Mouse (Mus musculus): ENCODE data around the gene 1700037H04Rik. TPM values are rescaled to one million over a fixed set of nuclear protein-coding genes. Genes with fewer than 3 reads are reported as not detected.

The 1700037H04Rik gene
- polyA plus RNA-seq, 1 experiment from 2014 or later: 94.3 TPM

DNA sequence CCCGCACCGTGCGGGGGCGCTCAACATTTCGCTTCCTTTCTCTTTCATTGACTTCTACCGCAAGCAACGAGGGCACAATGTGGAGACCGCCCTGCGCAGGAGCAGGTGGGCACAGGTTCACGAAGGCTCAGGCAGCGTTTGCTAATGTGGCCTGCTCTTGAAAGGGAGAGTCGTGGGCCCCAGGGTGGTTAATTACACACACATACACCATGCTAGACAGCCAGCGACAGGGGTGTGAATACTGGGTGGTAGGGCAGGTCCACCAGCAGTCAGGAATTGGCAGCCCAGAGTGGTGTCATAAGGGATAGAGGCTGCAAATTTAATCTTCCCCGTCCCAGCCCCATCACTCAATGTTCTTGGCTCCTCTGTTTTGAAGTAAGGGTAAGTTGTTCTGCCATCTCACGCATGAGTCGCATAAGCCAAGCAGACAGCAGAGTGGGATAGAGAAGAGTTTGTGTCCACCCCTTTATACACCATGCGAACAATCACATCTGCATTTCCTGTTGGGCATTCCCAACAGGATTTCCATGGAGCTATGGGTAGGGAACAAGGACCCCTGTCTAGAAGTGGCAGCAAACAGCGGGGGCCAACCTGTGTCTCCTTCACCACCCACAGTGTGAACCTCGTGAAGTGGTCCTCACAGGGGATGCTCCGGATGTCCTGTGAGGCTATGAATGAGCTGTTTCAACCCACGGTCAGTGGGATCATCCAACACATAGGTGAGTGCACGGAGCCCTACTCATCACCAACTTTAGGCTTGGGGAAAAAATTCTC is 16.7 kb downstream of the 1700037H04Rik start:
- WGBS: 63% methylated on average over 22 of the region's 22 CpGs
- H3K9me3 ChIP-seq: no peaks in the 10 kb centered on the region
- H3K4me3 ChIP-seq: no peak overlapping the region
- H3K27ac ChIP-seq: no peak overlapping the region
- no peaks in the 10 kb centered on the region for H3K27me3 ChIP-seq
- H3K4me2 ChIP-seq: peak overlapping the region; percentile 6; the same call in 1 of the 2 replicates
- ATAC-seq (ENCODE audit: low FRiP score): 0 out of 2 replicates have a peak, but pooled peaks have one; percentile 6
- H3K4me1 ChIP-seq (replicated peaks): peaks cover 6% of the 10 kb centered on the region; the same call in 1 of the 2 replicates
- H3K36me3 ChIP-seq: peaks cover 48% of the 10 kb centered on the region
- no peak overlapping the region for H3K9ac ChIP-seq

DNA sequence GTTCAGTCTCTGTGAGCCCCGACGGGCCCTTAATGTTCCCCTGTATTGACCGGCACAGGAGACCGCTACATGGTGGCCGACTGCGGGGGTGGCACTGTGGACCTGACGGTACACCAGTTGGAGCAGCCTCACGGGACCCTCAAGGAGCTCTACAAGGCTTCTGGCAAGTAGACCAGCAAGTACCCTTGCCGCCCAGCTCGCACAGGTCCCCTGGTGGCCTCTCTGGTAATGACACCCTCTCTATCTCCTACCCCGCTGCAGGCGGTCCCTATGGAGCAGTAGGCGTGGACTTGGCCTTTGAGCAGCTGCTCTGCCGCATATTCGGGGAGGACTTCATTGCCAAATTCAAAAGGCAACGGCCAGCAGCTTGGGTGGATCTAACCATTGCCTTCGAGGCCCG is 17.3 kb downstream of the 1700037H04Rik start:
- WGBS: 29% methylated on average over 18 of the region's 18 CpGs
- H3K27me3 ChIP-seq: no peaks in the 10 kb centered on the region
- H3K9me3 ChIP-seq: no peaks in the 10 kb centered on the region
- H3K4me3 ChIP-seq: no peak overlapping the region
- H3K4me1 ChIP-seq (replicated peaks): peaks cover 6% of the 10 kb centered on the region; the same call in 1 of the 2 replicates
- ATAC-seq (ENCODE audit: low FRiP score): peak; percentile 30; the same call in 1 of the 2 replicates
- H3K9ac ChIP-seq: no peak overlapping the region
- H3K36me3 ChIP-seq: peaks cover 42% of the 10 kb centered on the region
- peak overlapping the region; percentile 6; the same call in 1 of the 2 replicates for H3K4me2 ChIP-seq
- no peak overlapping the region for H3K27ac ChIP-seq

GRCm38 (mm10) chr2:131141336-131141986 is 18.4 kb downstream of the 1700037H04Rik start:
- H3K4me1 ChIP-seq (replicated peaks): peaks cover 6% of the 10 kb centered on the region; the same call in 1 of the 2 replicates
- H3K36me3 ChIP-seq: peaks cover 31% of the 10 kb centered on the region
- no peak overlapping the region for H3K27ac ChIP-seq
- H3K27me3 ChIP-seq: no peaks in the 10 kb centered on the region
- no peak overlapping the region for H3K9ac ChIP-seq
- ATAC-seq (ENCODE audit: low FRiP score): no peak
- H3K4me2 ChIP-seq: no peak overlapping the region
- WGBS: 87% methylated on average over 8 of the region's 8 CpGs
- no peaks in the 10 kb centered on the region for H3K9me3 ChIP-seq
- no peak overlapping the region for H3K4me3 ChIP-seq

DNA sequence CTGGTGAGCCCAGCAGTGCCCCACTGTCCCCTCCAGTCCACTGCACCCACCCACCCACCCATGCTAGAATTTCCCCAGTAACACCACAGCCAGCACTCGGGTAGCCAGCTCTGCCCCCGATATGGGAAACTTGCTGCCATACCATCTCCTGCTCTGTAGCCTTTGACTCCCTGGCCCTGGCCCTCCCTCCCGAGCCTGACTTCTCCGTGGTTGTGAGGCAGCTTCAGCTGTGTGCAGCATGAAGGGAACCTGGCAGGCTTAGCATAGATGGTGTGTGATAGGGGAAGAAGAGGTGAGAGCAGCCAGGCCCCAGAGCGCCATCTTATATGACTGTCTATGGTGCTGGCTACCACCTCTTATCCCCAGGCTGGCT is 19.4 kb downstream of the 1700037H04Rik start:
- 73% methylated on average over 5 of the region's 5 CpGs for WGBS
- H3K9ac ChIP-seq: no peak overlapping the region
- ATAC-seq (ENCODE audit: low FRiP score): no peak
- no peak overlapping the region for H3K4me2 ChIP-seq
- 0 out of 2 replicates have a peak overlapping the region, but pooled peaks have one; percentile 8 for H3K27ac ChIP-seq
- H3K36me3 ChIP-seq: peaks cover 21% of the 10 kb centered on the region
- H3K4me1 ChIP-seq (replicated peaks): peaks cover 6% of the 10 kb centered on the region; the same call in 1 of the 2 replicates
- H3K27me3 ChIP-seq: no peaks in the 10 kb centered on the region
- no peaks in the 10 kb centered on the region for H3K9me3 ChIP-seq
- H3K4me3 ChIP-seq: no peak overlapping the region

DNA sequence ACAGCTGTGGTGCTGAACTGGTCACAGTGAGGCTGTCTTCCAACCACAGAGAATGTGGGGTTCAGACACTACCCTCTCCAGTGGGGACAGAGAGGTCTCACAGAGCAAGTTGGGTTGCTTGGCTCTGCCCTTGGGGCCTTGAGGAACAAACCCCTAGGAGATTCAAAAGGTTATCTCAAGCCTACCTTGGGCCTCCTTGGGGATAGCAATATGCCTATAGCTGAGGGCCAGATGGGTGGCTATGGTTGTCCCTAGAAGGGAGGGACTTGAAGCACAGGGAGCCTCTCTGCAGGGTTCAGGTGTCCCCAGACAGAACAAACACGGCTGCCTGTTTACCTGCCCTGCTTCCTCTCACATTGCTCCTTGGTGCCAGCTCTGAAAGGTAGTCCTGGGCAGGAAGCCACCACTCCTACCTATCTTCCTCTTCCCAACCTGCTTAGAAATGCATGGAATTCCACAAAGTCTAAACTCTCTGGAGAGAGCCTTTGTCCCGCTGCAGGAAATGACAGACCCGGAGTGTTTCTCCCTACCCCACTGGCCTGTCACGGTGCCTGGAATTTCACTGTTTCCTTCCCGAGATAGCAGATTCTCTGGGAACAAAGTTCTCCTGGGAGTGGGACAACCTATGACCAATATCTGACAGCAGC is 19.9 kb downstream of the 1700037H04Rik start:
- no peaks in the 10 kb centered on the region for H3K9me3 ChIP-seq
- no peak overlapping the region for H3K9ac ChIP-seq
- no peak for ATAC-seq (ENCODE audit: low FRiP score)
- H3K4me3 ChIP-seq: no peak overlapping the region
- 62% methylated on average over 5 of the region's 5 CpGs for WGBS
- no peaks in the 10 kb centered on the region for H3K27me3 ChIP-seq
- H3K4me2 ChIP-seq: no peak overlapping the region
- H3K36me3 ChIP-seq: peaks cover 16% of the 10 kb centered on the region
- no peak overlapping the region for H3K27ac ChIP-seq
- H3K4me1 ChIP-seq (replicated peaks): peaks cover 6% of the 10 kb centered on the region; the same call in 1 of the 2 replicates

DNA sequence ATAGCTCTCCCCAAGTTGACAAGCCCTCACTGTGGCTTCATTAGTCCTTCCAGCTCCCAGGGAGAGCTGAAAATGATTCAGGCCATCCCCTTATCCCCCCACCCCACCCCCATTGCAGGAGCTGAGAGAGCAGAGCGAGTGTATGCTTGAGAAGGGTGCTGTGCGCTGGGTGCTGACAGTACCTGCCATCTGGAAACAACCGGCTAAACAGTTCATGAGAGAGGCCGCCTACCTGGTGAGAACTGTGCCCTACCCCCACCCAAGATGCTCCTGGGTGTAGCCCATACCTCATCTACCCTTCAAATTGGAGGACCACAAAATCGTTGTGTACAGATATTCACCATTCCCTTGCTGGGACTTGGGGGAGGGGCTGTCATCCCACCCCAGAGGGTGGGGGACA is 20.6 kb downstream of the 1700037H04Rik start:
- no peak overlapping the region for H3K27ac ChIP-seq
- H3K4me3 ChIP-seq: no peak overlapping the region
- ATAC-seq (ENCODE audit: low FRiP score): no peak
- WGBS: 94% methylated on average over 5 of the region's 5 CpGs
- H3K9ac ChIP-seq: no peak overlapping the region
- H3K4me2 ChIP-seq: no peak overlapping the region
- peaks cover 9% of the 10 kb centered on the region for H3K36me3 ChIP-seq
- H3K27me3 ChIP-seq: no peaks in the 10 kb centered on the region
- peaks cover 6% of the 10 kb centered on the region; the same call in 1 of the 2 replicates for H3K4me1 ChIP-seq (replicated peaks)
- no peaks in the 10 kb centered on the region for H3K9me3 ChIP-seq

GRCm38 (mm10) chr2:131138760-131139159 is 21.1 kb downstream of the 1700037H04Rik start:
- Histone ChIP-seq H3K9me3 (no peaks in the 10 kb centered on the region), H3K9ac (no peak overlapping the region), H3K27me3 (no peaks in the 10 kb centered on the region), H3K4me3 (no peak overlapping the region), H3K4me2 (no peak overlapping the region), H3K4me1 (replicated peaks) (peaks cover 6% of the 10 kb centered on the region; the same call in 1 of the 2 replicates), H3K36me3 (peaks cover 6% of the 10 kb centered on the region), H3K27ac (no peak overlapping the region)
- WGBS: 76% methylated on average over 7 of the region's 7 CpGs
- ATAC-seq (ENCODE audit: low FRiP score): no peak

GRCm38 (mm10) chr2:131138296-131138695 is 21.6 kb downstream of the 1700037H04Rik start:
- Histone ChIP-seq H3K4me3 (no peak overlapping the region), H3K4me1 (replicated peaks) (peaks cover 6% of the 10 kb centered on the region; the same call in 1 of the 2 replicates), H3K27me3 (no peaks in the 10 kb centered on the region), H3K36me3 (peaks cover 1% of the 10 kb centered on the region), H3K9ac (no peak overlapping the region), H3K27ac (no peak overlapping the region), H3K9me3 (no peaks in the 10 kb centered on the region), H3K4me2 (no peak overlapping the region)
- 79% methylated on average over 4 of the region's 4 CpGs for WGBS
- ATAC-seq (ENCODE audit: low FRiP score): no peak

- Histone ChIP-seq H3K27ac (no peak overlapping the region), H3K9ac (no peak overlapping the region), H3K36me3 (no peaks in the 10 kb centered on the region), H3K4me2 (no peak overlapping the region), H3K27me3 (no peaks in the 10 kb centered on the region), H3K4me1 (replicated peaks) (no peaks in the 10 kb centered on the region), H3K9me3 (no peaks in the 10 kb centered on the region), H3K4me3 (no peak overlapping the region)
- ATAC-seq (ENCODE audit: low FRiP score): no peak
- 86% methylated on average over 11 of the region's 11 CpGs for WGBS
Observed at GRCm38 (mm10) chr2:131135521-131136139, 24.3 kb downstream of the 1700037H04Rik start.

- no peak overlapping the region for H3K4me2 ChIP-seq
- H3K4me1 ChIP-seq (replicated peaks): no peaks in the 10 kb centered on the region
- no peaks in the 10 kb centered on the region for H3K9me3 ChIP-seq
- H3K27ac ChIP-seq: no peak overlapping the region
- no peak for ATAC-seq (ENCODE audit: low FRiP score)
- no peak overlapping the region for H3K9ac ChIP-seq
- no peak overlapping the region for H3K4me3 ChIP-seq
- 88% methylated on average over 8 of the region's 8 CpGs for WGBS
- no peaks in the 10 kb centered on the region for H3K36me3 ChIP-seq
- H3K27me3 ChIP-seq: no peaks in the 10 kb centered on the region
Observed at GRCm38 (mm10) chr2:131134826-131135400, 25.0 kb downstream of the 1700037H04Rik start.

- no peaks in the 10 kb centered on the region for H3K36me3 ChIP-seq
- no peaks in the 10 kb centered on the region for H3K9me3 ChIP-seq
- no peak overlapping the region for H3K4me2 ChIP-seq
- no peak for ATAC-seq (ENCODE audit: low FRiP score)
- no peaks in the 10 kb centered on the region for H3K4me1 ChIP-seq (replicated peaks)
- H3K27ac ChIP-seq: no peak overlapping the region
- H3K4me3 ChIP-seq: no peak overlapping the region
- no peak overlapping the region for H3K9ac ChIP-seq
- H3K27me3 ChIP-seq: no peaks in the 10 kb centered on the region
- WGBS: 63% methylated on average over 1 of the region's 1 CpGs
Observed at GRCm38 (mm10) chr2:131134381-131134780, 25.5 kb downstream of the 1700037H04Rik start.
